ENCODE assay signal across 15 mouse cellular contexts in the genomic region with DNA sequence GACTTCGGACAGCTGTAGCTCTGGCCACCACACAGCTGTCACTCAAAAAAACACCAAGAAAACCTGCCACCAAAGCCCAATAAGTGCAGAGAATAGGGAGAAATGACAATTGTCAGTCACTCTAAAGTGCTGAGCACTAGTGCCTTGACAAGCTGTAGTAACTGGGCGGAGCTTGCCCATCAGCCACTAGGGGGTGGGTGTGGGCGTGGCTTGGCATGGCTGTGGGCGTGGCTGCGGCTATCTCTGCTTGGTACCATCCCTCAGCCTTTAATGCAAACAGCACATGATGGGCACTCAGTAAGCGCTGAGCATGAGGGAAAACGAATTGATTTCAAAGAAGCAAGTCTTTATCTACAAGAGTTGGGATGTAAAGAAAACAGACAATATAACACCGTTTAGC.
DNase-seq lines count a peak whose midpoint lies in the region; ATAC-seq and TF ChIP-seq lines count a peak whose summit lies in the region.
"Had no signal": no experiment of that assay in that cellular context is flagged by ENCODE, and none has a peak within 500 bp of the region (broad histone marks: within the 10 kb centered on the region; RNA-seq: fewer than 3 reads in every experiment).

No protein-coding gene starts in this region.

- H3K4me1 ChIP-seq in midbrain, postnatal 0 days (ENCODE audit: insufficient read depth, low read length) = peaks cover 3% of the 10 kb centered on the region; the same call in 1 of the 2 replicates
- H3K4me1 ChIP-seq in midbrain, embryonic 13.5 days (replicated peaks) = peaks cover 64% of the 10 kb centered on the region
- no peaks in the 10 kb centered on the region for H3K4me1 ChIP-seq in liver, embryonic 12.5 days

- TF ChIP-seq CTCF in gastrocnemius, adult 2 months (IDR thresholded peaks at IDR 0.05) = no peak
- TF ChIP-seq CTCF in midbrain, postnatal 0 days (IDR thresholded peaks at IDR 0.05) = peak; percentile 23; the same call in 1 of the 2 replicates

- intact Hi-C loops in gastrocnemius, adult 2 months (cut with DNase I) = no loop called here

- no peak overlapping the region for H3K4me3 ChIP-seq in gastrocnemius, adult 2 months
- H3K4me3 ChIP-seq in midbrain, postnatal 0 days (ENCODE audit: low read depth, low read length) = no peak overlapping the region
- H3K4me3 ChIP-seq in midbrain, embryonic 13.5 days (replicated peaks) = no peak overlapping the region
- H3K4me3 ChIP-seq in liver, embryonic 12.5 days = no peak overlapping the region
- H3K4me3 ChIP-seq: myocyte had no signal

- no peak overlapping the region for H3K4me2 ChIP-seq in midbrain, postnatal 0 days (ENCODE audit: low read depth, low read length, poor library complexity, severe bottlenecking)
- H3K4me2 ChIP-seq in midbrain, embryonic 13.5 days (replicated peaks) = no peak overlapping the region
- H3K4me2 ChIP-seq in liver, embryonic 12.5 days = no peak overlapping the region

- no peaks in the 10 kb centered on the region for H3K27me3 ChIP-seq in midbrain, postnatal 0 days (ENCODE audit: insufficient read depth, low read length)
- H3K27me3 ChIP-seq in midbrain, embryonic 13.5 days = no peaks in the 10 kb centered on the region
- H3K27me3 ChIP-seq in liver, embryonic 12.5 days (replicated peaks) = no peaks in the 10 kb centered on the region

- no peaks in the 10 kb centered on the region for H3K36me3 ChIP-seq in midbrain, postnatal 0 days (ENCODE audit: insufficient read depth, low read length)
- no peaks in the 10 kb centered on the region for H3K36me3 ChIP-seq in midbrain, embryonic 13.5 days
- no peaks in the 10 kb centered on the region for H3K36me3 ChIP-seq in liver, embryonic 12.5 days

- no peak overlapping the region for H3K27ac ChIP-seq in gastrocnemius, adult 2 months
- no peak overlapping the region for H3K27ac ChIP-seq in midbrain, postnatal 0 days (ENCODE audit: low read depth, low read length)
- H3K27ac ChIP-seq in midbrain, embryonic 13.5 days = no peak overlapping the region
- no peak overlapping the region for H3K27ac ChIP-seq in liver, embryonic 12.5 days

- no peak for ATAC-seq in midbrain, postnatal 0 days (ENCODE audit: low FRiP score)
- no peak for ATAC-seq in midbrain, embryonic 13.5 days
- peak; percentile 44; the same call in 1 of the 2 replicates for ATAC-seq in liver, embryonic 12.5 days
- ATAC-seq: intestine, embryonic 16.5 days; Patski had no signal

- DNase-seq in gastrocnemius, postnatal 10 days = peak; percentile 29
- no peak for DNase-seq in gastrocnemius, adult 2 months
- no peak for DNase-seq in midbrain, postnatal 0 days (ENCODE audit: low spot score)
- DNase-seq in ES-CJ7 (ENCODE audit: low read depth, low spot score) = peak; percentile 68
- DNase-seq in right cerebral cortex, postnatal 4 days = no peak
- DNase-seq in cerebellum, postnatal 10 days = no peak
- DNase-seq: adrenal gland, postnatal 25 days; cerebellum, adult 11-12 months; heart, adult 11 months; heart, postnatal 10 days had no signal

- no peak overlapping the region for H3K9ac ChIP-seq in midbrain, postnatal 0 days (replicated peaks; ENCODE audit: low read length, poor library complexity, severe bottlenecking)
- no peak overlapping the region for H3K9ac ChIP-seq in midbrain, embryonic 13.5 days (replicated peaks)
- H3K9ac ChIP-seq in liver, embryonic 12.5 days = no peak overlapping the region

- no peaks in the 10 kb centered on the region for H3K9me3 ChIP-seq in midbrain, postnatal 0 days (ENCODE audit: low read length)
- no peaks in the 10 kb centered on the region for H3K9me3 ChIP-seq in midbrain, embryonic 13.5 days
- H3K9me3 ChIP-seq in liver, embryonic 12.5 days (replicated peaks) = no peaks in the 10 kb centered on the region

- WGBS in midbrain, postnatal 0 days = 77% methylated on average over 8 of the region's 8 CpGs
- 70% methylated on average over 8 of the region's 8 CpGs for WGBS in midbrain, embryonic 13.5 days
- 48% methylated on average over 8 of the region's 8 CpGs for WGBS in liver, embryonic 12.5 days (ENCODE audit: insufficient replicate concordance)

Comparison
In these comparisons a context has a peak if more than half of its experiments do, and no peak if none do; other contexts are left out.
1. DNase-seq: peak in gastrocnemius, postnatal 10 days (single experiment) and ES-CJ7 (single experiment); none in gastrocnemius, adult 2 months (single experiment), midbrain, postnatal 0 days (single experiment), right cerebral cortex, postnatal 4 days (single experiment) and cerebellum, postnatal 10 days (0 of 2).